Mouse (Mus musculus) thymus, postnatal 10 days (tissue): ENCODE measurements around the gene Fiz1.

ENCODE experiments used
- DNase-seq, 2 experiments: peaks; one replicate each; pipeline ENCODE4 v3.0.0; 2021; ENCODE audit warnings: low spot score in 2 of 2

Fiz1 gene

DNA sequence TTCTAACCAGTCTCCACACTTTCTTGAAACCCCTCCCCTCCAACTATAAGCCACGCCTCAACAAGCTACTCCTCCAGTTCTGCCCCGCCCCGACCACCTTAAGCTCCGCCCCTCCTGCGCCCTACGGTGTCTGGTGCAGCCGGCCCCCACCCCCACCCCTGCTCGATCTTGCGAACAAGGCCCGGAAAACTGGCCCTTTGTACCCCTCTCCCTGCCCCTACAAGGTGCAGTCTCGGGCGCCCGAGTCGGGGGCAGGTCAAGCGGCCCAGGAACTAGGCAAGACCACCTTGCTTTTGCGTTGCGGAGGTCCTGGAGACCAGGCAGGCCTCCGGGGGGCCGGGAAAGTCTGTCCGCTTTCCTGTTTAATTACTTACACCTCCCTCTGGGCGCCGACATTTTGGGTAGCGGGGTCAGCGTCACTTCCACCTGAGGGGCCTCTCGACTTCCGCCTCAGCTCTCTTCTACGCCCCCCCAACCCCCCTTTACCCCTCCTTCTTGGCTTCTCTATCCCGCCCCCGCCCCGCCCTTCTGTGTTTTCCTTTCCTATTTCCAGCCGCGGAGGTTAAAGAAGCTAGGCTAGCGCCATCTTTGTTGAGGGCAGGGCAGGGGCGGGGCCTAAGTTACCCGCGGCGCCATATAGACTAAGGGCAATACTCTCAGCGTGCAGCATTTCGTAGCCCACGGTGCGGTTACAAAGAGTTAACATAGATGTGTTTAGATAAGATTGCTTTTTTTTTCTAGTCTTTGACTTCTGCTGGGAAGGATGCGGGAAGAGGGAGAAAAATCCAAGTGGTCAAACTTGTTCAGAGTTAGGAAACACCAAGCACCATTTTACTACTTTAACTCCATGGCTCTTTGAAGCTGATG lies at the start of gene Fiz1, which contains the start of gene Zfp524:
TSS of gene Fiz1 (minus strand) at position 447 of the 867 bp plus-strand sequence.
TSS of gene Zfp524 (plus strand) at position 165 of the 867 bp plus-strand sequence.
- DNase-seq, result peak; percentile 97

GRCm38 (mm10) chr7:5062360-5063001 lies 48.0 kb upstream of the Fiz1 start:
- peak; percentile 68 to 69 for DNase-seq

- peak; percentile 92 to 95 for DNase-seq
Observed at GRCm38 (mm10) chr7:5061774-5062359, 47.4 kb upstream of the Fiz1 start, which contains the start of gene U2af2. U2af2 (plus strand) TSS chr7:5062143.

GRCm38 (mm10) chr7:5060944-5061773 lies 46.7 kb upstream of the Fiz1 start:
- DNase-seq, result peak; percentile 97 to 99

DNA sequence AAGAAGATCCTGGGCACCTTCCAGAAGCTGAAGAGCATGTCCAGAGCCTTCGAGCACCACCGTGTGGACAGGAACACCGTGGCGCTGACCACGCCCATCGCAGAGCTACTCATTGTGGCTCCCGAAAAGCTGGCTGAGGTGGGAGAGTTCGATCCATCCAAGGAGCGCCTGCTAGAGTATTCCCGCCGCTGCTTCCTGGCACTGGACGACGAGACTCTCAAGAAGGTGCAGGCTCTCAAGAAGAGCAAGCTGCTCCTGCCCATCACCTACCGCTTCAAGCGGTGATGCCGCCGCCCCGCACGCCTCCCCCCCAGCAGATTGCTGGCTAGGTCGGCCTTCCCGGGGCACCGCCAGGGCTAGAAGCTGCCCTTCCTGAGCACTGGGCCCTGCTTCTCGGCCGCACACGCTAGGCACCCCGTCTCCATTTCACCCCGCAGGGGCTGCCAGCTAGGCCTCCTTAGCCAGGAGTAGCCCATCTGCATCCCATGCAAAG lies 45.8 kb upstream of the Fiz1 start:
- peak; percentile 51 to 64 for DNase-seq

GRCm38 (mm10) chr7:5059421-5059820 lies 44.9 kb upstream of the Fiz1 start:
- no peak for DNase-seq

- no peak for DNase-seq
Observed at GRCm38 (mm10) chr7:5058631-5059030, 44.1 kb upstream of the Fiz1 start.

- peak in 1 of 2 experiments; percentile 37 for DNase-seq
Observed at GRCm38 (mm10) chr7:5057804-5058203, 43.3 kb upstream of the Fiz1 start.

GRCm38 (mm10) chr7:5057381-5057780 lies 42.9 kb upstream of the Fiz1 start:
- DNase-seq, result no peak

GRCm38 (mm10) chr7:5056651-5057263 lies 42.3 kb upstream of the Fiz1 start:
- DNase-seq, result no peak

- no peak for DNase-seq
Observed at GRCm38 (mm10) chr7:5053456-5054179, 39.1 kb upstream of the Fiz1 start.

GRCm38 (mm10) chr7:5052931-5053343 lies 38.4 kb upstream of the Fiz1 start:
- no peak for DNase-seq

GRCm38 (mm10) chr7:5052438-5052837 lies 37.9 kb upstream of the Fiz1 start:
- DNase-seq, result no peak

GRCm38 (mm10) chr7:5051193-5052192 lies 37.0 kb upstream of the Fiz1 start, which contains the start of gene Zfp580:
Zfp580 (plus strand) TSS chr7:5051538.
- peak; percentile 32 to 63 for DNase-seq

- no peak for DNase-seq
Observed at GRCm38 (mm10) chr7:5047313-5047712, 32.8 kb upstream of the Fiz1 start.

DNA sequence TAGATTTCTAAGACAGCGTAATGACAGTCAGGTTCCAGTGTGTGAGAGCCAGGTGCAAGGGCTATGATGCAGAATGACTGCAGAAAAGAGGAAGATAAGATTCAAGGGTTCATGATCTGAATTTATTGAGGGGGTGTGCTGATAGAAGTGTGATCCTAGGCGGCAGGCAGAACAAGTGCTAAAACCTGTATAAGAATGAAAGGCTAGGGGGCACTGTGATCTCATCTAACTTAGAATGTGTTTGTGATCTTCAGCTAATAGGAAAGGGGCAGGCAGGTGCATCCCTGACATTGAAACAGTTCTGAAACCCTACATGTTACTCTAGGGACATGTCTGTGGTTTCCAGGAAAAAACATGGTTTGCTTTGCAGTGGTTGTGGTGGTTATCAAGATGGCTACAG lies 31.6 kb upstream of the Fiz1 start:
- no peak for DNase-seq

GRCm38 (mm10) chr7:5044981-5045380 lies 30.5 kb upstream of the Fiz1 start:
- no peak for DNase-seq

DNA sequence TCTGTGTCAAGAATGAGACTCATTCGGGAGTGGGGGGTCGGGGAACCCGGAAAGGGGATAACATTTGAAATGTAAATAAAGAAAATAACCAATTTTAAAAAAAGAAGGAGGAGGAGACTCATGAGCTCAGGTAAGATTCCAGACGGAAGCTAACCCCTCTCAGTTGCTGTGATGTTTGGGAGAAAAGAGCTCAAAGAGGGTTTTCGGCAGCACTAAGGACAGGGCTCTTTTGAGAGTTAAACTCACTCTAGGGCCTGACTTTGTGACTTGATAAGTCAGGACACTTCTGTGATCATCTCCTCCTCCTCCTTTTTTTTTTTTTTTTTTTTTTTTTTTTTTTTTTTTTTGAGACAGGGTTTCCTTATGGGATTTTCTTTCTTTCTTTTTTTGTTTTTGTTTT lies 24.4 kb upstream of the Fiz1 start:
- no peak for DNase-seq
